Mouse (Mus musculus): Measurements from ENCODE around the gene Babam2.

Babam2 gene

GRCm38 (mm10) chr5:32127226-32127625, 429.7 kb downstream of the Babam2 start:
- DNase-seq (ENCODE audit: low read depth) = no peak

- no peak for DNase-seq (ENCODE audit: low read depth)
Observed at GRCm38 (mm10) chr5:32127927-32128326, 430.4 kb downstream of the Babam2 start.

GRCm38 (mm10) chr5:32132971-32133501, 435.6 kb downstream of the Babam2 start:
- DNase-seq (ENCODE audit: low read depth) = no peak

GRCm38 (mm10) chr5:32133549-32134004, 436.1 kb downstream of the Babam2 start:
- DNase-seq (ENCODE audit: low read depth) = no peak

- DNase-seq (ENCODE audit: low read depth) = no peak
Observed at GRCm38 (mm10) chr5:32134051-32134732, 436.7 kb downstream of the Babam2 start.
